Mouse (Mus musculus): ENCODE data around the gene Golt1a. TPM values are rescaled to one million over a fixed set of nuclear protein-coding genes. Genes with fewer than 3 reads are reported as not detected.

The Golt1a gene
- total RNA-seq, 1 experiment, result not detected

DNA sequence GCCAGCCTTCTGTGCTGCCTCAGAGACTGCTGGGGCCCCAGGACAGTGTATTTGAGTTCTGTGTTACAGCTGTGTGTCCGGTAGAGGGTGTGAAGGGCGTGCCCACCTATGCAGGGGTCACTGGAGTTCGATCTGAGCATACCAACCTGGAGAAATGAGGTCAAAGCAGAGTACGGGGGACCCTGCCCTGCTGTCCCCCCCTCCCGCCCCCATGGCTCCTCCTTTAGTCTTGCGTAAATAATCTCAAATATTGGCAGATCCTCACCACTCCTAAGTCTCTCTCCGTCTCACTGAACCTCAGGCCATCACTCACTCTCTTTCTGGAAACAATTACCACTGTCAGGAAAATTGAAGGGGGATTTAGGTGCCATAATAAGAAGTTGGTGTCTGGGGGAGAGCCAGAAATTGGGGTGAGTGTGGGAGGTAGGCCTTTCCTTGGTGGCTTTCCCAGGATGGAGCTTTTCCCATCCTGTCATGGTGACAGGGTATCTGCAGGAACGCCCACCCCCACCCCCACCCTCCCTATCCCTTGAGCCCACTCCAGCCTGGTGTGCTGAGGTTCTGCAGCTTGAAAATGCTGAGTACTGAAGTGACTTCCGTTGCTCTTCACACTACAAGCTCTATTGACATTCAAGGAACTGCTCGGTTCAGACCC is 57.5 kb downstream of the Golt1a start:
- Histone ChIP-seq H3K4me1 (ENCODE audit: control insufficient read depth in 2 of 2, insufficient read depth in 2 of 2, low read length in 2 of 2, poor library complexity in 1 of 2) (peaks cover 2 to 31% of the 10 kb centered on the region in 2 experiments; a peak in 2 of 4 replicates), H3K27ac (ENCODE audit: insufficient read depth, low read depth, low read length, poor library complexity, severe bottlenecking) (no peak overlapping the region; the same call in 1 of the 2 replicates), H3K36me3 (ENCODE audit: control insufficient read depth, insufficient read depth, low read length, poor library complexity, severe bottlenecking) (no peaks in the 10 kb centered on the region)

DNA sequence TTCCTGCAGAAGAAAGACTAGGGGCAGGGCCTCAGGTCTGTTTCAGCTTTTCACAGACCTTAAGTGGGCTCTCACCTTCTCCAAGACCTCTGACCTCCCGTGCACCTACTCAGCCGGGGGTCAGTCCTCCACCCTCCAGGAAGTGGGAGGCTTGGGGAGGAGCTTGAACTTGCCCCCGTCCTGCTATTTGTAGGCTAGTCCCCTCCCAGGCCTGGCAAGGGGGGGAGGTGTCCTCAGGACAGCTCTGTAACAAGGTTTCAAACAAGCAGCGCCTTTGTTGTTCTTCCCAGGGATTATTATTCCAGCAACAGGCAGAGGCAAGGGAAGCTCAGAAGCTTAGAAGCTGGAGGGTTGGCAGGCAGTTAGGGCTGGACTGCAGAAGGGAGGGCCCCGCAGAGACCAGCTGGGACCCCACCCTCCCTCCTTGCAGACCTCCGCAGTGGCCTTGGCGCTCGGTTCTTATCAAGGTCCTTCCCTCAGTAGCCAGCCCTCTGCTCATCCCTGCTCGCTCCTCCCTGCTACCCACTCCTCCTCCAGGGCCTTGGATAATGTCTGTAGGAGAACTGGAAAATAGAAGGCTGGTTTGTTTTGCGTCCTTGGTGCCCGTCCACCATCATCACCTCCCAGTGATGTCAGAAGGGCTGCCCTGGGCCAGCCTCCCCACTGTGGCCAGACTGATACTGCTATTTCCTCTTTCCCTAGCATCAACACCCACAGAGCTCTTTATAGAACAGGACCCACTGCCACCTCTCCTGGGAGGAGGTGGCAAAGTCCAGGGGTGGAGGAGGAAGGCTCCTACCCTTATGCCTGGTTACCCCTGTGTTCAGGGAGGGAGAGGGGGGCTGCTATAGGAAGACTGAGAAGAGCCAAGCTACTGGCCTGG is 58.2 kb downstream of the Golt1a start:
- H3K27ac ChIP-seq (ENCODE audit: insufficient read depth, low read depth, low read length, poor library complexity, severe bottlenecking), result peak overlapping the region; percentile 44; the same call in 1 of the 2 replicates
- H3K4me3 ChIP-seq (ENCODE audit: insufficient read depth in 1 of 2, low read depth in 1 of 2, low read length in 2 of 2, poor library complexity in 1 of 2, severe bottlenecking in 1 of 2), result no peak overlapping the region
- TF ChIP-seq MAFK (IDR thresholded peaks at IDR 0.05; ENCODE audit: insufficient read depth, low read depth, low read length), result no peak
- no peak for TF ChIP-seq ZNF384 (IDR thresholded peaks at IDR 0.05; ENCODE audit: low read depth, low read length)
- TF ChIP-seq CHD2 (IDR thresholded peaks at IDR 0.05; ENCODE audit: low read depth, low read length), result no peak
- TF ChIP-seq HCFC1 (IDR thresholded peaks at IDR 0.05; ENCODE audit: borderline replicate concordance, insufficient read depth, low read length), result no peak
- no peak for TF ChIP-seq ZC3H11A (IDR thresholded peaks at IDR 0.05; ENCODE audit: borderline replicate concordance, low read depth, low read length)
- H3K4me1 ChIP-seq (ENCODE audit: control insufficient read depth in 2 of 2, insufficient read depth in 2 of 2, low read length in 2 of 2, poor library complexity in 1 of 2), result peaks cover 2 to 31% of the 10 kb centered on the region in 2 experiments; a peak in 2 of 4 replicates
- H3K9me3 ChIP-seq (ENCODE audit: control insufficient read depth, insufficient read depth, low read depth, low read length), result no peaks in the 10 kb centered on the region
- no peaks in the 10 kb centered on the region for H3K36me3 ChIP-seq (ENCODE audit: control insufficient read depth, insufficient read depth, low read length, poor library complexity, severe bottlenecking)
- DNase-seq (ENCODE audit: low read depth, low spot score), result peak; percentile 88
- H3K9ac ChIP-seq (ENCODE audit: insufficient read depth, low read depth, low read length, poor library complexity, severe bottlenecking), result no peak overlapping the region
- in situ Hi-C loops (cut with MboI; ENCODE audit: low sequenced_read_pairs in 2 of 2, unreplicated experiment in 2 of 2), result loop anchor here in 1 of 2 experiments (25.0 kb wide), 1 partner anchor 206 kb away; the partner anchor contains the start of gene Plekha6

More for the DNA sequence above, 57.5 kb downstream of the Golt1a start:
- Histone ChIP-seq H3K4me3 (ENCODE audit: insufficient read depth in 1 of 2, low read depth in 1 of 2, low read length in 2 of 2, poor library complexity in 1 of 2, severe bottlenecking in 1 of 2) (no peak overlapping the region), H3K9me3 (ENCODE audit: control insufficient read depth, insufficient read depth, low read depth, low read length) (no peaks in the 10 kb centered on the region; the same call in 1 of the 2 replicates), H3K9ac (ENCODE audit: insufficient read depth, low read depth, low read length, poor library complexity, severe bottlenecking) (no peak overlapping the region)
- TF ChIP-seq HCFC1 (IDR thresholded peaks at IDR 0.05; ENCODE audit: borderline replicate concordance, insufficient read depth, low read length) (no peak), CHD2 (IDR thresholded peaks at IDR 0.05; ENCODE audit: low read depth, low read length) (no peak), MAFK (IDR thresholded peaks at IDR 0.05; ENCODE audit: insufficient read depth, low read depth, low read length) (no peak), ZC3H11A (IDR thresholded peaks at IDR 0.05; ENCODE audit: borderline replicate concordance, low read depth, low read length) (no peak), ZNF384 (IDR thresholded peaks at IDR 0.05; ENCODE audit: low read depth, low read length) (no peak)
- no peak for DNase-seq (ENCODE audit: low read depth, low spot score)
- in situ Hi-C loops (cut with MboI; ENCODE audit: low sequenced_read_pairs in 2 of 2, unreplicated experiment in 2 of 2), result loop anchor here in 1 of 2 experiments (25.0 kb wide), 1 partner anchor 205 kb away; the partner anchor contains the start of gene Plekha6

DNA sequence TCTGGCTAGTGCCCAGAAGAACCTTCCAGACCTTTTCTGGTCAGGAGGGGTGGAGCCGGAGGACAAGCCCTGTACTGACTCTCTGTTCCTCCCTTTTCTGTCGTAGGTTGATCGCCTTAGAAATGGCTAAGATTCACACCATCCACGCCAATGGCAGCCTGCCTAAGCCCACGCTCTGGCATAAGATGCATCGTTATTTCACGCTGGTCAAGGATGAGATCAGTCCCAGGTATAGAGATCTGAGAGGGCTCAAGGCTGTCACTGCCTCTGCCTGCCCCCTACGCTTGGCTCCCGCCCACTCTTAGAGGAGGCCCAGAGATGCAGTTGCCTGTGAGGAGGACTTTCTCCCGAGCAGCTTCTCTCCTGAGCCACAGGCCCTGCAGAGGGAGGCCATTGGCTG is 59.0 kb downstream of the Golt1a start:
- no peak for DNase-seq (ENCODE audit: low read depth, low spot score)
- H3K9ac ChIP-seq (ENCODE audit: insufficient read depth, low read depth, low read length, poor library complexity, severe bottlenecking), result no peak overlapping the region
- H3K36me3 ChIP-seq (ENCODE audit: control insufficient read depth, insufficient read depth, low read length, poor library complexity, severe bottlenecking), result no peaks in the 10 kb centered on the region
- H3K27ac ChIP-seq (ENCODE audit: insufficient read depth, low read depth, low read length, poor library complexity, severe bottlenecking), result no peak overlapping the region
- TF ChIP-seq ZNF384 (IDR thresholded peaks at IDR 0.05; ENCODE audit: low read depth, low read length), result no peak
- TF ChIP-seq ZC3H11A (IDR thresholded peaks at IDR 0.05; ENCODE audit: borderline replicate concordance, low read depth, low read length), result no peak
- no peak for TF ChIP-seq HCFC1 (IDR thresholded peaks at IDR 0.05; ENCODE audit: borderline replicate concordance, insufficient read depth, low read length)
- no peak for TF ChIP-seq CHD2 (IDR thresholded peaks at IDR 0.05; ENCODE audit: low read depth, low read length)
- no peak for TF ChIP-seq MAFK (IDR thresholded peaks at IDR 0.05; ENCODE audit: insufficient read depth, low read depth, low read length)
- peaks cover 2 to 28% of the 10 kb centered on the region in 2 experiments; a peak in 2 of 4 replicates for H3K4me1 ChIP-seq (ENCODE audit: control insufficient read depth in 2 of 2, insufficient read depth in 2 of 2, low read length in 2 of 2, poor library complexity in 1 of 2)
- H3K4me3 ChIP-seq (ENCODE audit: insufficient read depth in 1 of 2, low read depth in 1 of 2, low read length in 2 of 2, poor library complexity in 1 of 2, severe bottlenecking in 1 of 2), result no peak overlapping the region
- H3K9me3 ChIP-seq (ENCODE audit: control insufficient read depth, insufficient read depth, low read depth, low read length), result no peaks in the 10 kb centered on the region
- in situ Hi-C loops (cut with MboI; ENCODE audit: low sequenced_read_pairs in 2 of 2, unreplicated experiment in 2 of 2), result loop anchor here in 1 of 2 experiments (25.0 kb wide), 1 partner anchor 206 kb away; the partner anchor contains the start of gene Plekha6

DNA sequence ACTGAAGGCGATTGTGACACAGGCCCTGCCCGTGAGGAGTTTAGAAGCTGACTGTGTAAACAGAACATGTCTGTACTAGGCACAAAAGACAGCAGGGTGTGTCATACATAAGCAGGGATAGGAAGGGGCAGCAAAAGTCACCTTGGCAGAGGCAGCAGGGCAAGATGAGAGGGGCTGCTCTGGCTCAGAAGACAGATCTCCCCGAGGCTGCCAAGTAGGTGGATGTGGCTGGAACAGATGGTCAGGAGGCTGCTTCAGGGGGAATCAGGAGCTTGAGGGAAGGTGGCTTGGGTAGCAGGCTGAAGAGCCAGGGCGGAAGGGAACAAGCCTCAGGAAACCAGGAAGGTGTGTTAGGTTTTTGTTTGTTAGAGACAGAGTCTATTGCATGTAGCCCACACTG is 60.8 kb downstream of the Golt1a start:
- in situ Hi-C loops (cut with MboI; ENCODE audit: low sequenced_read_pairs in 2 of 2, unreplicated experiment in 2 of 2), result loop anchor here in 1 of 2 experiments (25.0 kb wide), 1 partner anchor 208 kb away; the partner anchor contains the start of gene Plekha6
- no peak for TF ChIP-seq MAFK (IDR thresholded peaks at IDR 0.05; ENCODE audit: insufficient read depth, low read depth, low read length)
- TF ChIP-seq CHD2 (IDR thresholded peaks at IDR 0.05; ENCODE audit: low read depth, low read length), result no peak
- no peak for TF ChIP-seq ZC3H11A (IDR thresholded peaks at IDR 0.05; ENCODE audit: borderline replicate concordance, low read depth, low read length)
- no peak for TF ChIP-seq HCFC1 (IDR thresholded peaks at IDR 0.05; ENCODE audit: borderline replicate concordance, insufficient read depth, low read length)
- no peak for TF ChIP-seq ZNF384 (IDR thresholded peaks at IDR 0.05; ENCODE audit: low read depth, low read length)
- Histone ChIP-seq H3K4me3 (ENCODE audit: insufficient read depth in 1 of 2, low read depth in 1 of 2, low read length in 2 of 2, poor library complexity in 1 of 2, severe bottlenecking in 1 of 2) (no peak overlapping the region), H3K27ac (ENCODE audit: insufficient read depth, low read depth, low read length, poor library complexity, severe bottlenecking) (no peak overlapping the region), H3K36me3 (ENCODE audit: control insufficient read depth, insufficient read depth, low read length, poor library complexity, severe bottlenecking) (no peaks in the 10 kb centered on the region), H3K9me3 (ENCODE audit: control insufficient read depth, insufficient read depth, low read depth, low read length) (no peaks in the 10 kb centered on the region), H3K9ac (ENCODE audit: insufficient read depth, low read depth, low read length, poor library complexity, severe bottlenecking) (no peak overlapping the region), H3K4me1 (ENCODE audit: control insufficient read depth in 2 of 2, insufficient read depth in 2 of 2, low read length in 2 of 2, poor library complexity in 1 of 2) (peaks cover 2 to 15% of the 10 kb centered on the region in 2 experiments; a peak in 2 of 4 replicates)
- DNase-seq (ENCODE audit: low read depth, low spot score), result no peak

Data from ES-E14 (cell line).